Mouse (Mus musculus): ENCODE measurements around the gene Cacng7. TPM values are rescaled to one million over a fixed set of nuclear protein-coding genes. Genes with fewer than 3 reads are reported as not detected.

Gene Cacng7
- polyA plus RNA-seq, 1 experiment from 2014 or later = 2.2 TPM

GRCm38 (mm10) chr7:3414888-3415287, 82.1 kb downstream of the Cacng7 start:
- Histone ChIP-seq H3K36me3 (replicated peaks) (no peaks in the 10 kb centered on the region), H3K9me3 (no peaks in the 10 kb centered on the region; the same call in 1 of the 2 replicates), H3K4me1 (peaks cover 29% of the 10 kb centered on the region), H3K27ac (peak overlapping the region; percentile 78), H3K4me3 (peak overlapping the region; percentile 66), H3K27me3 (ENCODE audit: poor library complexity, severe bottlenecking) (peaks cover 89% of the 10 kb centered on the region)
- 1% methylated on average over 47 of the region's 47 CpGs for WGBS
- peak; percentile 56 for DNase-seq (ENCODE audit: extremely low spot score, low spot score)

GRCm38 (mm10) chr7:3415378-3415777, 82.6 kb downstream of the Cacng7 start:
- H3K9me3 ChIP-seq = no peaks in the 10 kb centered on the region; the same call in 1 of the 2 replicates
- WGBS = 0% methylated on average over 37 of the region's 60 CpGs
- H3K4me3 ChIP-seq = peak overlapping the region; percentile 66
- H3K27me3 ChIP-seq (ENCODE audit: poor library complexity, severe bottlenecking) = peaks cover 89% of the 10 kb centered on the region
- no peak for DNase-seq (ENCODE audit: extremely low spot score, low spot score)
- H3K36me3 ChIP-seq (replicated peaks) = no peaks in the 10 kb centered on the region
- H3K27ac ChIP-seq = peak overlapping the region; percentile 78
- H3K4me1 ChIP-seq = peaks cover 29% of the 10 kb centered on the region

Small RNA genes lying within 50 kb of the gene (microRNA-seq; reads per million reads assigned to microRNA genes)
- 35.3 reads per million, percentile 38 among the genes with 10 or more reads in this experiment for gene Gm23450

Other genes with a start within 250 kb of the Cacng7 start
- 0.10 and 0.21 TPM in 2 replicates for gene AU018091, start 163.8 kb upstream of the Cacng7 start, polyA plus RNA-seq (2016; fragmentation: Nextera tagmentation; extraction: Ambion mirVana)
- not detected in 2 replicates for gene Nlrp12, start 83.2 kb upstream of the Cacng7 start, polyA plus RNA-seq (2016; fragmentation: Nextera tagmentation; extraction: Ambion mirVana)
- gene Myadm, start 43.9 kb upstream of the Cacng7 start, polyA plus RNA-seq (2016; fragmentation: Nextera tagmentation; extraction: Ambion mirVana) = 20.9 and 25.0 TPM in 2 replicates
- 0.71 and 1.2 TPM in 2 replicates for gene Prkcg, start 43.8 kb upstream of the Cacng7 start, polyA plus RNA-seq (2016; fragmentation: Nextera tagmentation; extraction: Ambion mirVana)
- gene Cacng8, start 57.7 kb downstream of the Cacng7 start, polyA plus RNA-seq (2016; fragmentation: Nextera tagmentation; extraction: Ambion mirVana) = 6.7 and 7.1 TPM in 2 replicates
- gene Cacng6, start 91.2 kb downstream of the Cacng7 start, polyA plus RNA-seq (2016; fragmentation: Nextera tagmentation; extraction: Ambion mirVana) = 0.22 and 0.27 TPM in 2 replicates
- gene Tarm1, start 169.7 kb downstream of the Cacng7 start, polyA plus RNA-seq (2016; fragmentation: Nextera tagmentation; extraction: Ambion mirVana) = not detected in 2 replicates

All from forebrain, embryonic 10.5 days (tissue).